Mouse (Mus musculus): ENCODE measurements around the gene Palld. TPM values are rescaled to one million over a fixed set of nuclear protein-coding genes. Genes with fewer than 3 reads are reported as not detected.

Palld gene
- polyA plus RNA-seq, 1 experiment from 2014 or later = 95.3 TPM

GRCm38 (mm10) chr8:61865365-61865764, 37.1 kb downstream of the Palld start:
- Histone ChIP-seq H3K4me1 (replicated peaks) (no peaks in the 10 kb centered on the region; the same call in 1 of the 2 replicates), H3K27ac (no peak overlapping the region), H3K27me3 (no peaks in the 10 kb centered on the region), H3K9me3 (no peaks in the 10 kb centered on the region), H3K9ac (replicated peaks) (no peak overlapping the region), H3K36me3 (no peaks in the 10 kb centered on the region), H3K4me3 (replicated peaks) (no peak overlapping the region), H3K4me2 (no peak overlapping the region)
- WGBS = 84% methylated on average over 7 of the region's 7 CpGs
- no peak for ATAC-seq (ENCODE audit: insufficient number of reproducible peaks, insufficient read depth, low FRiP score, low TSS enrichment, low read depth)

GRCm38 (mm10) chr8:61851270-61851669, 51.2 kb downstream of the Palld start:
- Histone ChIP-seq H3K9ac (replicated peaks) (no peak overlapping the region), H3K4me1 (replicated peaks) (peaks cover 8% of the 10 kb centered on the region; the same call in 1 of the 2 replicates), H3K4me3 (replicated peaks) (no peak overlapping the region), H3K9me3 (no peaks in the 10 kb centered on the region), H3K27ac (no peak overlapping the region), H3K4me2 (no peak overlapping the region), H3K36me3 (no peaks in the 10 kb centered on the region), H3K27me3 (no peaks in the 10 kb centered on the region)
- ATAC-seq (ENCODE audit: insufficient number of reproducible peaks, insufficient read depth, low FRiP score, low TSS enrichment, low read depth) = no peak
- WGBS = 74% methylated on average over 4 of the region's 4 CpGs

- H3K27ac ChIP-seq = no peak overlapping the region
- no peaks in the 10 kb centered on the region for H3K36me3 ChIP-seq
- H3K27me3 ChIP-seq = no peaks in the 10 kb centered on the region
- H3K4me3 ChIP-seq (replicated peaks) = no peak overlapping the region
- no peaks in the 10 kb centered on the region for H3K9me3 ChIP-seq
- no peak overlapping the region for H3K9ac ChIP-seq (replicated peaks)
- 50% methylated on average over 7 of the region's 7 CpGs for WGBS
- peaks cover 25% of the 10 kb centered on the region for H3K4me1 ChIP-seq (replicated peaks)
- no peak overlapping the region for H3K4me2 ChIP-seq
- ATAC-seq (ENCODE audit: insufficient number of reproducible peaks, insufficient read depth, low FRiP score, low TSS enrichment, low read depth) = no peak
Observed at GRCm38 (mm10) chr8:61848581-61849162, 53.8 kb downstream of the Palld start.

GRCm38 (mm10) chr8:61847494-61847893, 55.0 kb downstream of the Palld start:
- Histone ChIP-seq H3K27ac (no peak overlapping the region), H3K36me3 (no peaks in the 10 kb centered on the region), H3K9me3 (no peaks in the 10 kb centered on the region), H3K4me3 (replicated peaks) (no peak overlapping the region), H3K27me3 (no peaks in the 10 kb centered on the region), H3K9ac (replicated peaks) (no peak overlapping the region), H3K4me2 (no peak overlapping the region), H3K4me1 (replicated peaks) (peaks cover 31% of the 10 kb centered on the region)
- no peak for ATAC-seq (ENCODE audit: insufficient number of reproducible peaks, insufficient read depth, low FRiP score, low TSS enrichment, low read depth)
- 79% methylated on average over 5 of the region's 5 CpGs for WGBS

GRCm38 (mm10) chr8:61844992-61845391, 57.5 kb downstream of the Palld start:
- no peaks in the 10 kb centered on the region for H3K27me3 ChIP-seq
- no peak overlapping the region for H3K27ac ChIP-seq
- no peak overlapping the region for H3K4me3 ChIP-seq (replicated peaks)
- no peak overlapping the region; the same call in 1 of the 2 replicates for H3K4me2 ChIP-seq
- 70% methylated on average over 2 of the region's 2 CpGs for WGBS
- H3K4me1 ChIP-seq (replicated peaks) = peaks cover 31% of the 10 kb centered on the region
- no peak overlapping the region for H3K9ac ChIP-seq (replicated peaks)
- no peaks in the 10 kb centered on the region for H3K36me3 ChIP-seq
- ATAC-seq (ENCODE audit: insufficient number of reproducible peaks, insufficient read depth, low FRiP score, low TSS enrichment, low read depth) = no peak
- H3K9me3 ChIP-seq = no peaks in the 10 kb centered on the region

GRCm38 (mm10) chr8:61844575-61844974, 57.9 kb downstream of the Palld start:
- peak overlapping the region; percentile 13; the same call in 1 of the 2 replicates for H3K4me2 ChIP-seq
- no peak overlapping the region for H3K9ac ChIP-seq (replicated peaks)
- no peaks in the 10 kb centered on the region for H3K27me3 ChIP-seq
- peak overlapping the region; percentile 64; the same call in 1 of the 2 replicates for H3K27ac ChIP-seq
- no peak overlapping the region for H3K4me3 ChIP-seq (replicated peaks)
- peak; percentile 47; the same call in 1 of the 2 replicates for ATAC-seq (ENCODE audit: insufficient number of reproducible peaks, insufficient read depth, low FRiP score, low TSS enrichment, low read depth)
- H3K4me1 ChIP-seq (replicated peaks) = peaks cover 31% of the 10 kb centered on the region
- 35% methylated on average over 4 of the region's 4 CpGs for WGBS
- no peaks in the 10 kb centered on the region for H3K36me3 ChIP-seq
- H3K9me3 ChIP-seq = no peaks in the 10 kb centered on the region

GRCm38 (mm10) chr8:61843776-61844175, 58.7 kb downstream of the Palld start:
- Histone ChIP-seq H3K27ac (no peak overlapping the region), H3K9me3 (no peaks in the 10 kb centered on the region), H3K27me3 (no peaks in the 10 kb centered on the region), H3K4me2 (no peak overlapping the region), H3K4me3 (replicated peaks) (no peak overlapping the region), H3K36me3 (no peaks in the 10 kb centered on the region), H3K9ac (replicated peaks) (no peak overlapping the region), H3K4me1 (replicated peaks) (peaks cover 26% of the 10 kb centered on the region)
- no peak for ATAC-seq (ENCODE audit: insufficient number of reproducible peaks, insufficient read depth, low FRiP score, low TSS enrichment, low read depth)
- WGBS = 70% methylated on average over 8 of the region's 8 CpGs

- no peak for ATAC-seq (ENCODE audit: insufficient number of reproducible peaks, insufficient read depth, low FRiP score, low TSS enrichment, low read depth)
- no peaks in the 10 kb centered on the region for H3K36me3 ChIP-seq
- H3K4me2 ChIP-seq = no peak overlapping the region
- no peaks in the 10 kb centered on the region for H3K9me3 ChIP-seq
- 90% methylated on average over 3 of the region's 3 CpGs for WGBS
- H3K9ac ChIP-seq (replicated peaks) = no peak overlapping the region
- no peak overlapping the region for H3K4me3 ChIP-seq (replicated peaks)
- H3K27ac ChIP-seq = no peak overlapping the region
- H3K27me3 ChIP-seq = no peaks in the 10 kb centered on the region
- peaks cover 25% of the 10 kb centered on the region for H3K4me1 ChIP-seq (replicated peaks)
Observed at GRCm38 (mm10) chr8:61833211-61833610, 69.3 kb downstream of the Palld start.

- 61% methylated on average over 4 of the region's 4 CpGs for WGBS
- H3K9me3 ChIP-seq = no peaks in the 10 kb centered on the region
- peaks cover 25% of the 10 kb centered on the region for H3K4me1 ChIP-seq (replicated peaks)
- no peaks in the 10 kb centered on the region for H3K27me3 ChIP-seq
- ATAC-seq (ENCODE audit: insufficient number of reproducible peaks, insufficient read depth, low FRiP score, low TSS enrichment, low read depth) = peak; percentile 42; the same call in 1 of the 2 replicates
- no peak overlapping the region for H3K4me3 ChIP-seq (replicated peaks)
- 0 out of 2 replicates have a peak overlapping the region, but pooled peaks have one; percentile 29 for H3K27ac ChIP-seq
- no peak overlapping the region for H3K4me2 ChIP-seq
- no peaks in the 10 kb centered on the region for H3K36me3 ChIP-seq
- H3K9ac ChIP-seq (replicated peaks) = no peak overlapping the region
Observed at GRCm38 (mm10) chr8:61831944-61832343, 70.5 kb downstream of the Palld start.

GRCm38 (mm10) chr8:61830821-61831220, 71.7 kb downstream of the Palld start:
- Histone ChIP-seq H3K4me3 (replicated peaks) (no peak overlapping the region), H3K27ac (no peak overlapping the region), H3K9me3 (no peaks in the 10 kb centered on the region), H3K9ac (replicated peaks) (no peak overlapping the region), H3K4me1 (replicated peaks) (peaks cover 25% of the 10 kb centered on the region), H3K27me3 (no peaks in the 10 kb centered on the region), H3K4me2 (no peak overlapping the region), H3K36me3 (no peaks in the 10 kb centered on the region)
- no peak for ATAC-seq (ENCODE audit: insufficient number of reproducible peaks, insufficient read depth, low FRiP score, low TSS enrichment, low read depth)
- WGBS = 16% methylated on average over 6 of the region's 6 CpGs

- Histone ChIP-seq H3K4me2 (no peak overlapping the region), H3K27ac (no peak overlapping the region), H3K27me3 (no peaks in the 10 kb centered on the region), H3K4me1 (replicated peaks) (peaks cover 17% of the 10 kb centered on the region), H3K4me3 (replicated peaks) (no peak overlapping the region), H3K9me3 (no peaks in the 10 kb centered on the region), H3K36me3 (no peaks in the 10 kb centered on the region), H3K9ac (replicated peaks) (no peak overlapping the region)
- ATAC-seq (ENCODE audit: insufficient number of reproducible peaks, insufficient read depth, low FRiP score, low TSS enrichment, low read depth) = no peak
- 87% methylated on average over 3 of the region's 3 CpGs for WGBS
Observed at GRCm38 (mm10) chr8:61824563-61824962, 77.9 kb downstream of the Palld start.

- Histone ChIP-seq H3K4me3 (replicated peaks) (no peak overlapping the region), H3K4me1 (replicated peaks) (peaks cover 17% of the 10 kb centered on the region), H3K4me2 (no peak overlapping the region), H3K9ac (replicated peaks) (no peak overlapping the region), H3K9me3 (no peaks in the 10 kb centered on the region), H3K36me3 (no peaks in the 10 kb centered on the region), H3K27ac (0 out of 2 replicates have a peak overlapping the region, but pooled peaks have one; percentile 20), H3K27me3 (no peaks in the 10 kb centered on the region)
- ATAC-seq (ENCODE audit: insufficient number of reproducible peaks, insufficient read depth, low FRiP score, low TSS enrichment, low read depth) = no peak
- WGBS = 40% methylated on average over 5 of the region's 5 CpGs
Observed at GRCm38 (mm10) chr8:61823157-61823556, 79.3 kb downstream of the Palld start.
